Mouse (Mus musculus): ENCODE results near the gene Sost.
A peak's percentile ranks its signal among the peaks of the same experiment; 100 is the strongest.

The Sost gene

GRCm38 (mm10) chr11:101937108-101937507 is 29.7 kb downstream of the Sost start:
- DNase-seq: peak; percentile 92

GRCm38 (mm10) chr11:101936421-101936820 is 30.4 kb downstream of the Sost start:
- peak; percentile 91 for DNase-seq

GRCm38 (mm10) chr11:101935743-101936142 is 31.1 kb downstream of the Sost start:
- DNase-seq: no peak

- no peak for DNase-seq
Observed at GRCm38 (mm10) chr11:101931978-101932377, 34.8 kb downstream of the Sost start.

GRCm38 (mm10) chr11:101928030-101928762 is 38.6 kb downstream of the Sost start:
- no peak for DNase-seq

- no peak for DNase-seq
Observed at GRCm38 (mm10) chr11:101926951-101927589, 39.7 kb downstream of the Sost start.

- DNase-seq: no peak
Observed at GRCm38 (mm10) chr11:101925636-101926035, 41.2 kb downstream of the Sost start.

GRCm38 (mm10) chr11:101924441-101924976 is 42.3 kb downstream of the Sost start:
- DNase-seq: peak; percentile 92

- no peak for DNase-seq
Observed at GRCm38 (mm10) chr11:101923988-101924387, 42.8 kb downstream of the Sost start.

- DNase-seq: peak; percentile 96
Observed at GRCm38 (mm10) chr11:101921361-101921952, 45.4 kb downstream of the Sost start.

GRCm38 (mm10) chr11:101919660-101920059 is 47.2 kb downstream of the Sost start:
- DNase-seq: peak; percentile 96

GRCm38 (mm10) chr11:101918609-101919008 is 48.2 kb downstream of the Sost start:
- DNase-seq: no peak

GRCm38 (mm10) chr11:101916772-101917171 is 50.0 kb downstream of the Sost start:
- DNase-seq: no peak

GRCm38 (mm10) chr11:101913591-101913990 is 53.2 kb downstream of the Sost start:
- DNase-seq: peak; percentile 52

Measured in heart, adult 11 months (tissue).